Mouse (Mus musculus) intestine, embryonic 14.5 days (tissue): ENCODE measurements around the gene Kcnj4. TPM values are rescaled to one million over a fixed set of nuclear protein-coding genes. Genes with fewer than 3 reads are reported as not detected.

ENCODE experiments used
- ATAC-seq: fragments of 200-750 bp; cut with Nextera tagmentation; replicated peaks from 2 replicates; pipeline ENCODE4 v1.8.0; 2017; ENCODE audit warnings: low read depth, moderate number of reproducible peaks, moderate TSS enrichment, moderate library complexity; ENCODE audit not compliant: low FRiP score, low TSS enrichment
- DNase-seq: peaks from one replicate; pipeline ENCODE4 v3.0.0-alpha.2; 2018; ENCODE audit warnings: low spot score
- H3K27ac ChIP-seq: fragments of 300-500 bp; sonication (generic); 2 replicates; pipeline ENCODE4 v1.5.1; 2014; ENCODE audit warnings: low read depth, mild to moderate bottlenecking, control low read depth
- H3K27me3 ChIP-seq: fragments of 300-500 bp; sonication (generic); replicated peaks from 2 replicates; pipeline ENCODE4 v1.6.1; 2014; ENCODE audit warnings: low read length, control low read depth; ENCODE audit not compliant: control insufficient read depth, insufficient read depth
- H3K36me3 ChIP-seq: fragments of 300-500 bp; sonication (generic); 2 replicates; pipeline ENCODE4 v1.6.1; 2014; ENCODE audit warnings: low read length, control low read depth; ENCODE audit not compliant: control insufficient read depth, insufficient read depth
- H3K4me1 ChIP-seq: fragments of 300-500 bp; sonication (generic); replicated peaks from 2 replicates; pipeline ENCODE4 v1.6.1; 2014; ENCODE audit warnings: low read length, control low read depth, mixed read lengths; ENCODE audit not compliant: control insufficient read depth, insufficient read depth
- H3K4me2 ChIP-seq: fragments of 300-500 bp; sonication (generic); 2 replicates; pipeline ENCODE4 v1.6.1; 2014; ENCODE audit warnings: low read length
- H3K4me3 ChIP-seq: fragments of 300-500 bp; sonication (generic); 2 replicates; pipeline ENCODE4 v1.5.1; 2014; ENCODE audit warnings: low read depth, low read length, control low read depth, mixed read lengths
- H3K9ac ChIP-seq: fragments of 300-500 bp; sonication (generic); 2 replicates; pipeline ENCODE4 v1.6.1; 2014; ENCODE audit warnings: mild to moderate bottlenecking, low read length
- H3K9me3 ChIP-seq: fragments of 300-500 bp; sonication (generic); 2 replicates; pipeline ENCODE4 v1.6.1; 2016; ENCODE audit warnings: low read length, control low read depth; ENCODE audit not compliant: control insufficient read depth
- WGBS: fragments of 180-500 bp; shearing (Covaris S2); extraction: QIAGEN DNeasy Blood & Tissue Kit; methylation state at CpG from one replicate; pipeline ENCODE4 v1.1.7; 2014; 5-methylcytosine and 5-hydroxymethylcytosine counted together
- polyA plus RNA-seq: library from polyadenylated mRNA; unstranded; fragments of >200 nt; fragmentation: Nextera tagmentation; extraction: Ambion mirVana; gene quantifications from 2 replicates; pipeline ENCODE4 v1.2.1, GENCODE M21; 2014

The Kcnj4 gene
- polyA plus RNA-seq: 0.08 TPM in 1 of 2 replicates, not detected in the other

GRCm38 (mm10) chr15:79504707-79505452, at the start of gene Kcnj4:
Gene Kcnj4 (minus strand): TSS chr15:79505241.
- H3K4me1 ChIP-seq: peaks cover 10% of the 10 kb centered on the region
- peak within 1 kb of the TSS; percentile 100 for H3K4me2 ChIP-seq
- 2% methylated on average over 57 of the region's 60 CpGs for WGBS
- no peaks in the 10 kb centered on the region for H3K9me3 ChIP-seq
- H3K9ac ChIP-seq: peak within 1 kb of the TSS; percentile 41
- H3K4me3 ChIP-seq: peak within 1 kb of the TSS; percentile 50
- DNase-seq (peak; percentile 74), ATAC-seq (no peak; the same call in 1 of the 2 replicates)
- H3K27me3 ChIP-seq: peaks cover 82% of the 10 kb centered on the region
- H3K36me3 ChIP-seq: no peaks in the 10 kb centered on the region
- no peak within 1 kb of the TSS for H3K27ac ChIP-seq

- Histone ChIP-seq H3K9me3 (no peaks in the 10 kb centered on the region), H3K9ac (no peak overlapping the region), H3K4me1 (no peaks in the 10 kb centered on the region), H3K4me2 (no peak overlapping the region), H3K27ac (no peak overlapping the region), H3K36me3 (no peaks in the 10 kb centered on the region), H3K27me3 (no peaks in the 10 kb centered on the region), H3K4me3 (no peak overlapping the region)
- no peak for ATAC-seq
- DNase-seq: no peak
- 82% methylated on average over 5 of the region's 5 CpGs for WGBS
Measured at GRCm38 (mm10) chr15:79552566-79552965, 47.5 kb upstream of the Kcnj4 start.

DNA sequence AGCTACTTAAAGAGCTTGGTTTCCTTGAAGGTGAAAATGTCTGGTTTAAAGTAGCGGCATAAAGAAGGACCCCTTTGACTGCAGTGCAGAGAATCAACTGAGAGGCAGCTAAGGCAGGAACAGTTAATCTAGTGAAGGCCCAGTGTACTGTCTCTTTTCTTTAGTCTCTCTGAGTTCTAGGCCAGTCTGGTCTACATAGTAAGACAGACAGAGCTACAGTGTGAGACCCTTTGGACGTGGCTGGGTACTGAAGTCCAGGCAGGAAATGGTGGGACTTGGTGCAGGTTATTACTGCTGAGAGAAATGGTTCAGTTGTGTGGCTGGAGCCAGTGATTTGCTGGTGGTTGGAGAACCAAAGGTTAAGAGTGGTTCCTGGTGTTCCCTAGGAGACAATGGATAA, 43.2 kb upstream of the Kcnj4 start:
- WGBS: 92% methylated on average over 2 of the region's 2 CpGs
- Histone ChIP-seq H3K27ac (no peak overlapping the region), H3K36me3 (peaks cover 15% of the 10 kb centered on the region), H3K4me1 (peaks cover 17% of the 10 kb centered on the region), H3K9ac (no peak overlapping the region), H3K4me3 (no peak overlapping the region), H3K4me2 (no peak overlapping the region), H3K27me3 (no peaks in the 10 kb centered on the region), H3K9me3 (no peaks in the 10 kb centered on the region)
- ATAC-seq (no peak), DNase-seq (no peak)

GRCm38 (mm10) chr15:79547289-79547820, 42.3 kb upstream of the Kcnj4 start:
- Histone ChIP-seq H3K27ac (peak overlapping the region; percentile 98), H3K4me1 (peaks cover 17% of the 10 kb centered on the region), H3K9me3 (no peaks in the 10 kb centered on the region), H3K9ac (peak overlapping the region; percentile 100), H3K4me2 (peak overlapping the region; percentile 98), H3K27me3 (no peaks in the 10 kb centered on the region), H3K36me3 (peaks cover 24% of the 10 kb centered on the region), H3K4me3 (peak overlapping the region; percentile 98)
- DNase-seq: no peak
- ATAC-seq: no peak
- 79% methylated on average over 17 of the region's 17 CpGs for WGBS

GRCm38 (mm10) chr15:79546410-79547288, 41.6 kb upstream of the Kcnj4 start, which contains the start of gene Ddx17:
Gene Ddx17 (minus strand): TSS chr15:79546741.
- Histone ChIP-seq H3K9me3 (no peaks in the 10 kb centered on the region), H3K36me3 (peaks cover 31% of the 10 kb centered on the region), H3K4me3 (peak within 1 kb of the TSS; percentile 98), H3K27ac (peak within 1 kb of the TSS; percentile 98), H3K9ac (peak within 1 kb of the TSS; percentile 100), H3K4me1 (peaks cover 17% of the 10 kb centered on the region), H3K27me3 (no peaks in the 10 kb centered on the region), H3K4me2 (peak within 1 kb of the TSS; percentile 98)
- DNase-seq (peak; percentile 100), ATAC-seq (peak; percentile 98)
- WGBS: 3% methylated on average over 83 of the region's 84 CpGs

DNA sequence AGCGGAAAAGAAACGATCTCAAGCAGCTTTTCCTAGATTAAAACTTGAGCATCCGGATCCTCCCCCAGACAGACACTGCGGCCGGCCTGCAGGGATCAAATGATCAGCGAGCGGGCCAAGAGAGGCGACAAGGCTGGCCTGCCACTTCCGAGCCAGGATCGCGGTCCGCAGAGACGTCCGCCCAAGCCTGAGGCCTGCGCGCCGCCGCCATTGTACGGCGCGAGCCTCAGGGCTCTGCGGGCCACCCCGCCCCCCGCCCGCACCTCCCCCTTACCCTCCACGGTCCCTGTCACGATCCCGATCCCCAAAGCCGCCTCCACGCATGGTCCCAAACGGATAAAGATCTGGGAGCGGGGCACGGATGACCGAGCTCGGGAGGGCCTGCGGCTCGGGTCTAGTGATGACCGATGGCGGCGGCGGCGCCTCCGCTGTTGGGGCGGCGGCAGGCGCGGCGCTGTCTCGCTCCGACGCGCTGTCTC, 40.9 kb upstream of the Kcnj4 start:
- Histone ChIP-seq H3K36me3 (peaks cover 36% of the 10 kb centered on the region), H3K9me3 (no peaks in the 10 kb centered on the region), H3K4me2 (peak overlapping the region; percentile 98), H3K4me1 (peaks cover 17% of the 10 kb centered on the region), H3K27ac (peak overlapping the region; percentile 98), H3K27me3 (no peaks in the 10 kb centered on the region), H3K4me3 (peak overlapping the region; percentile 98), H3K9ac (peak overlapping the region; percentile 100)
- WGBS: 0% methylated on average over 52 of the region's 52 CpGs
- DNase-seq (no peak), ATAC-seq (peak; percentile 74)

DNA sequence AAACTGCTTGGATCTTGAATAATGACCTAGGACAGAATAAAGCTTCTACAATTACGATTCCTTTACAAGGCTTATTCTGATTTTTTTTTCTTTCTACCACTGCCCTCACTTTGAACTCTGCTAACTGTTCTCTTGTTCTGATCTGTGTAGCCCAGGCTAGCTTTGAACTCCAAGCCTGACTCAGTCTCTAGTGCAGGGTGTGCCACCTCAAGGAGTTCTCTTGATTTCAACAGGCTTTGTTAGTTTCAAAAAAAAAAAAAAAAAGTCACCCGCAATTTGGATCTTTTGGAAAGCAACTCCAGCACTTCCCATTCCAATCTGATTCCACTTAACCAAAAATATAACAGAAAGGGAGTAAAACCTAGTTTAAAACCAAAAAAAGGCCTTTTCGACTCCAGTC, 40.5 kb upstream of the Kcnj4 start:
- H3K4me2 ChIP-seq: peak overlapping the region; percentile 98
- WGBS: 3% methylated on average over 3 of the region's 3 CpGs

GRCm38 (mm10) chr15:79543968-79544367, 38.9 kb upstream of the Kcnj4 start:
- Histone ChIP-seq H3K9ac (no peak overlapping the region), H3K4me3 (peak overlapping the region; percentile 98; the same call in 1 of the 2 replicates), H3K4me2 (peak overlapping the region; percentile 98), H3K4me1 (peaks cover 17% of the 10 kb centered on the region), H3K27me3 (no peaks in the 10 kb centered on the region), H3K27ac (no peak overlapping the region), H3K36me3 (peaks cover 56% of the 10 kb centered on the region), H3K9me3 (no peaks in the 10 kb centered on the region)
- ATAC-seq: no peak
- 96% methylated on average over 3 of the region's 3 CpGs for WGBS
- DNase-seq: no peak

More for the DNA sequence above, 40.5 kb upstream of the Kcnj4 start:
- no peak for ATAC-seq
- DNase-seq: no peak
- Histone ChIP-seq H3K36me3 (peaks cover 41% of the 10 kb centered on the region), H3K9ac (peak overlapping the region; percentile 100), H3K4me1 (peaks cover 17% of the 10 kb centered on the region), H3K27ac (peak overlapping the region; percentile 98), H3K9me3 (no peaks in the 10 kb centered on the region), H3K27me3 (no peaks in the 10 kb centered on the region), H3K4me3 (peak overlapping the region; percentile 98)
